Mouse (Mus musculus): ENCODE measurements around the gene Clmp. TPM values are rescaled to one million over a fixed set of nuclear protein-coding genes. Genes with fewer than 3 reads are reported as not detected.

Clmp gene
- total RNA-seq (2021), result 100 to 1,000 TPM; 116 to 135 TPM

GRCm38 (mm10) chr9:40685801-40686420 lies at the start of gene Clmp:
Gene Clmp, plus strand, starts transcription at chr9:40685962.
- intact Hi-C loops (cut with DNase I), result loop anchor here (5.0 kb wide), 1 partner anchor 49 kb away; no protein-coding TSS in a partner anchor
- peak; percentile 64 for DNase-seq

- intact Hi-C loops (cut with DNase I), result loop anchor here (5.0 kb wide), 2 partner anchors 51 to 116 kb away; partner anchors contain the start of gene Clmp
- DNase-seq, result peak; percentile 68
Measured at GRCm38 (mm10) chr9:40636054-40636453, 49.7 kb upstream of the Clmp start.

- intact Hi-C loops (cut with DNase I), result loop anchor here (5.0 kb wide), 2 partner anchors 49 to 114 kb away; partner anchors contain the start of gene Clmp
- DNase-seq, result no peak
Measured at GRCm38 (mm10) chr9:40637705-40638393, 47.9 kb upstream of the Clmp start.

- intact Hi-C loops (cut with DNase I), result loop anchor here (5.0 kb wide), 2 partner anchors 49 to 114 kb away; partner anchors contain the start of gene Clmp
- DNase-seq, result peak; percentile 64
Measured at GRCm38 (mm10) chr9:40638394-40639049, 47.2 kb upstream of the Clmp start.

GRCm38 (mm10) chr9:40639536-40640187 lies 46.1 kb upstream of the Clmp start:
- intact Hi-C loops (cut with DNase I), result loop anchor here (5.0 kb wide), 2 partner anchors 48 to 113 kb away; partner anchors contain the start of gene Clmp
- DNase-seq, result no peak

- no peak for DNase-seq
- intact Hi-C loops (cut with DNase I), result no loop called here
Measured at GRCm38 (mm10) chr9:40641318-40641717, 44.4 kb upstream of the Clmp start.

GRCm38 (mm10) chr9:40642470-40643220 lies 43.1 kb upstream of the Clmp start:
- no peak for DNase-seq
- intact Hi-C loops (cut with DNase I), result no loop called here

GRCm38 (mm10) chr9:40649444-40649843 lies 36.3 kb upstream of the Clmp start:
- no peak for DNase-seq
- intact Hi-C loops (cut with DNase I), result no loop called here

- no peak for DNase-seq
- intact Hi-C loops (cut with DNase I), result no loop called here
Measured at GRCm38 (mm10) chr9:40649983-40650382, 35.8 kb upstream of the Clmp start.

- no peak for DNase-seq
- intact Hi-C loops (cut with DNase I), result no loop called here
Measured at GRCm38 (mm10) chr9:40651239-40651859, 34.4 kb upstream of the Clmp start.

GRCm38 (mm10) chr9:40652757-40653156 lies 33.0 kb upstream of the Clmp start:
- intact Hi-C loops (cut with DNase I), result no loop called here
- no peak for DNase-seq

- DNase-seq, result peak; percentile 38
- intact Hi-C loops (cut with DNase I), result no loop called here
Measured at GRCm38 (mm10) chr9:40666190-40666803, 19.5 kb upstream of the Clmp start.

- no peak for DNase-seq
- intact Hi-C loops (cut with DNase I), result no loop called here
Measured at GRCm38 (mm10) chr9:40670313-40670712, 15.4 kb upstream of the Clmp start, which contains the start of gene Gm21915. Gene Gm21915, plus strand, starts transcription at chr9:40670613.

GRCm38 (mm10) chr9:40671323-40671930 lies 14.3 kb upstream of the Clmp start:
- DNase-seq, result no peak
- intact Hi-C loops (cut with DNase I), result no loop called here

- intact Hi-C loops (cut with DNase I), result no loop called here
Measured at GRCm38 (mm10) chr9:40675203-40675958, 10.4 kb upstream of the Clmp start.

GRCm38 (mm10) chr9:40678653-40679052 lies 7.1 kb upstream of the Clmp start:
- DNase-seq, result no peak
- intact Hi-C loops (cut with DNase I), result no loop called here

More at GRCm38 (mm10) chr9:40675203-40675958, 10.4 kb upstream of the Clmp start:
- no peak for DNase-seq

- intact Hi-C loops (cut with DNase I), result loop anchor here (5.0 kb wide), 1 partner anchor 49 kb away; no protein-coding TSS in a partner anchor
- peak; percentile 45 for DNase-seq
Measured at GRCm38 (mm10) chr9:40686421-40686899, 698 bp downstream of the Clmp start.

GRCm38 (mm10) chr9:40687053-40687452 lies 1.3 kb downstream of the Clmp start:
- no peak for DNase-seq
- intact Hi-C loops (cut with DNase I), result loop anchor here (5.0 kb wide), 1 partner anchor 50 kb away; no protein-coding TSS in a partner anchor

All from left cerebral cortex, postnatal 4 days (tissue).